Mouse (Mus musculus) E14TG2a.4 (cell line): ENCODE data around the gene Macrod1.

Source experiments
- CTCF ChIP-seq: conservative IDR thresholded peaks from 2 replicates; pipeline ENCODE4 v1.5.1; 2014; ENCODE audit warnings: low read length
- POU5F1 ChIP-seq: IDR thresholded peaks from 2 replicates; pipeline ENCODE4 v1.6.1; 2014; ENCODE audit warnings: low read length, borderline replicate concordance

- TF ChIP-seq CTCF (no peak), POU5F1 (no peak)
Measured at GRCm38 (mm10) chr19:7139321-7139720, 82.7 kb downstream of the Macrod1 start.
